Comparison of ENCODE assay signal across 8 mouse cellular contexts in genomic region chr3:107786980-107787612, GRCm38 (mm10). TPM values are rescaled to one million over a fixed set of nuclear protein-coding genes. Genes with fewer than 3 reads are reported as not detected.
A peak's percentile ranks its signal among the peaks of the same experiment; 100 is the strongest.
DNase-seq lines count a peak whose midpoint lies in the region; ATAC-seq and TF ChIP-seq lines count a peak whose summit lies in the region.
"Had no signal": no experiment of that assay in that cellular context is flagged by ENCODE, and none has a peak within 500 bp of the region (broad histone marks: within the 10 kb centered on the region; RNA-seq: fewer than 3 reads in every experiment).

No protein-coding gene starts in this region.

- peaks cover 16% of the 10 kb centered on the region for H3K4me1 ChIP-seq in lung, embryonic 14.5 days (ENCODE audit: insufficient read depth)
- peaks cover 8% of the 10 kb centered on the region; the same call in 1 of the 2 replicates for H3K4me1 ChIP-seq in midbrain, embryonic 16.5 days (ENCODE audit: control insufficient read depth, insufficient read depth, low read length)

- H3K27ac ChIP-seq in lung, embryonic 14.5 days (ENCODE audit: low read depth) = peak overlapping the region; percentile 22; the same call in 1 of the 2 replicates
- H3K27ac ChIP-seq in midbrain, embryonic 16.5 days (ENCODE audit: low read length) = no peak overlapping the region

- H3K27me3 ChIP-seq in lung, embryonic 14.5 days (ENCODE audit: insufficient read depth, low read length) = no peaks in the 10 kb centered on the region
- H3K27me3 ChIP-seq in midbrain, embryonic 16.5 days (ENCODE audit: control insufficient read depth, insufficient read depth, low read depth, low read length) = no peaks in the 10 kb centered on the region

- no peaks in the 10 kb centered on the region for H3K9me3 ChIP-seq in lung, embryonic 14.5 days (ENCODE audit: low read depth, low read length)
- H3K9me3 ChIP-seq in midbrain, embryonic 16.5 days (replicated peaks; ENCODE audit: control insufficient read depth, low read length, poor library complexity, severe bottlenecking) = no peaks in the 10 kb centered on the region

- intact Hi-C loops in left cerebral cortex, postnatal 4 days (cut with DNase I) = no loop called here

- no peak overlapping the region for H3K4me2 ChIP-seq in lung, embryonic 14.5 days
- no peak overlapping the region for H3K4me2 ChIP-seq in midbrain, embryonic 16.5 days (ENCODE audit: low read length)

- no peaks in the 10 kb centered on the region for H3K36me3 ChIP-seq in lung, embryonic 14.5 days (ENCODE audit: insufficient read depth)
- H3K36me3 ChIP-seq in midbrain, embryonic 16.5 days (ENCODE audit: control insufficient read depth, insufficient read depth, low read length) = no peaks in the 10 kb centered on the region

- DNase-seq in lung, embryonic 14.5 days = peak; percentile 45
- DNase-seq in lung, adult 18-20 months = no peak
- peak; percentile 28 for DNase-seq in embryo, embryonic 10 days (ENCODE audit: low spot score)
- DNase-seq in kidney, adult 18-20 months = peak; percentile 41
- DNase-seq in B cell, adult 2 months = no peak
- no peak for DNase-seq in left cerebral cortex, postnatal 4 days
- DNase-seq: cerebellum, adult 18-20 months had no signal

- no peak overlapping the region for H3K4me3 ChIP-seq in lung, embryonic 14.5 days (ENCODE audit: low read depth, low read length)
- no peak overlapping the region for H3K4me3 ChIP-seq in midbrain, embryonic 16.5 days (ENCODE audit: low read depth, low read length)

- peak; percentile 45; the same call in 1 of the 2 replicates for ATAC-seq in lung, embryonic 14.5 days (ENCODE audit: insufficient read depth)
- peak; percentile 30; the same call in 1 of the 2 replicates for ATAC-seq in midbrain, embryonic 16.5 days

- TF ChIP-seq CTCF in lung, embryonic 14.5 days (IDR thresholded peaks at IDR 0.05; ENCODE audit: low read depth) = no peak

- 33% methylated on average over 11 of the region's 11 CpGs for WGBS in lung, embryonic 14.5 days
- 32% methylated on average over 11 of the region's 11 CpGs for WGBS in midbrain, embryonic 16.5 days

- H3K9ac ChIP-seq in lung, embryonic 14.5 days = no peak overlapping the region
- H3K9ac ChIP-seq in midbrain, embryonic 16.5 days (ENCODE audit: low read depth, low read length) = no peak overlapping the region

RNA-seq across cellular contexts. Expression of gene Csf1, which starts 26.8 kb away (rescaled TPM):
- 9.3 and 12.9 TPM in 2 replicates for polyA plus RNA-seq in lung, embryonic 14.5 days (2014; fragmentation: Nextera tagmentation; extraction: Ambion mirVana)
- polyA plus RNA-seq in midbrain, embryonic 16.5 days (2015; fragmentation: Nextera tagmentation; extraction: Ambion mirVana) = 6.0 and 6.3 TPM in 2 replicates
- total RNA-seq in left cerebral cortex, postnatal 4 days (2021) = 10 to 100 TPM; 10.6 to 11.6 TPM

Comparison
In these comparisons a context has a peak if more than half of its experiments do, and no peak if none do; other contexts are left out.
1. DNase-seq: peak in lung, embryonic 14.5 days (single experiment), embryo, embryonic 10 days (single experiment) and kidney, adult 18-20 months (single experiment); none in lung, adult 18-20 months (0 of 2), B cell, adult 2 months (0 of 2) and left cerebral cortex, postnatal 4 days (single experiment).